15 mouse cellular contexts compared by ENCODE assay signal in the genomic region with DNA sequence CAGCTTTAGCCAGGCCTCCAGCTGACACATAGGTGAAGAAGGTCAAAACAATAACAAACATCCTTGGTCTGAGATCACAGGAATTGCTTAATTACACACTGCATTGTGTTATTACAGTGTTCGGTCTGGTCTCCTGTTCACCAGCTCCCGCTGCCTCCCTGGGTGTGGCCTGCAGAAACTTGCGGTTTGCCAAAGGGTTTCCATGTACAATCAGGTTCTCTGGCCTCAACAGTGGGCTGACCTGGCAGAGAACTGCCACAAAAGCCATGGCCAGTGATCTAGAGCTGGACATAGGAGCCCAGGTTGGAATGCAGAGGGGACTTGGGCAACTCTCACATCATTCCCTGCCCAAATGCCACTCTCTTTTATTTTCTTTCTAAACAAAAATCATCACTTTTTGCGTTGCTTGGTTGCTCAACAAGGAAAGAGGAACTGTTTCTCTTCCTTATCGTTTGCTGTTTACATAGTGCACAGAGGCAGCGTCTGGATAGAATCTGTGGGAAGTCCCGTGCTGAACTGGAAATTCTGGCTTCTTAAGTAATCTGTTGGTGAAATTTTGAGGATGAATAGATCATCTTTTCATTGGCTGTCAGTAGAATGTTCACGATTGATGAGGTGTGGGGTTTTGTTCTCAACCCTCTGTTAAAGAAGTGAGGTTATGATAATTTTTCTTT. TPM values are rescaled to one million over a fixed set of nuclear protein-coding genes. Genes with fewer than 3 reads are reported as not detected.
DNase-seq lines count a peak whose midpoint lies in the region; ATAC-seq lines count a peak whose summit lies in the region.
"Had no signal": no experiment of that assay in that cellular context is flagged by ENCODE, and none has a peak within 500 bp of the region (broad histone marks: within the 10 kb centered on the region; RNA-seq: fewer than 3 reads in every experiment).

No protein-coding gene starts in this region.

- no peaks in the 10 kb centered on the region for H3K27me3 ChIP-seq in hindbrain, embryonic 11.5 days (ENCODE audit: control insufficient read depth, insufficient read depth, low read length)
- H3K27me3 ChIP-seq: heart, embryonic 13.5 days; limb, embryonic 12.5 days; neural tube, embryonic 15.5 days had no signal

- no peak overlapping the region for H3K4me2 ChIP-seq in hindbrain, embryonic 11.5 days (replicated peaks; ENCODE audit: low read depth, low read length)
- H3K4me2 ChIP-seq: heart, embryonic 13.5 days; limb, embryonic 12.5 days; neural tube, embryonic 15.5 days had no signal

- no peak overlapping the region for H3K27ac ChIP-seq in hindbrain, embryonic 11.5 days (ENCODE audit: low read depth, low read length)
- H3K27ac ChIP-seq: heart, embryonic 13.5 days; limb, embryonic 12.5 days; midbrain, embryonic 10.5 days; neural tube, embryonic 15.5 days had no signal

- WGBS in large intestine, adult 2 months = 16% methylated on average over 8 of the region's 8 CpGs
- 81% methylated on average over 8 of the region's 8 CpGs for WGBS in hindbrain, embryonic 11.5 days

- H3K9me3 ChIP-seq in hindbrain, embryonic 11.5 days (ENCODE audit: control insufficient read depth, low read length) = no peaks in the 10 kb centered on the region
- H3K9me3 ChIP-seq: heart, embryonic 13.5 days; limb, embryonic 12.5 days; midbrain, embryonic 10.5 days; neural tube, embryonic 15.5 days had no signal

- 0 out of 2 replicates have a peak, but pooled peaks have one; percentile 13 for ATAC-seq in neutrophil, adult 5-6 weeks (ENCODE audit: extremely low read depth, insufficient number of reproducible peaks, low FRiP score, poor library complexity, severe bottlenecking)
- no peak for ATAC-seq in hindbrain, embryonic 11.5 days (ENCODE audit: low FRiP score)
- ATAC-seq: inflammation-experienced regulatory T-cells, adult 6 months had no signal

- H3K4me3 ChIP-seq in hindbrain, embryonic 11.5 days (ENCODE audit: low read depth, low read length) = no peak overlapping the region
- H3K4me3 ChIP-seq: erythroblast, embryonic 14.5 days; heart, embryonic 13.5 days; limb, embryonic 12.5 days; midbrain, embryonic 10.5 days; neural tube, embryonic 15.5 days had no signal

- no peaks in the 10 kb centered on the region for H3K4me1 ChIP-seq in hindbrain, embryonic 11.5 days (replicated peaks; ENCODE audit: control insufficient read depth, insufficient read depth, low read length)
- H3K4me1 ChIP-seq: heart, embryonic 13.5 days; midbrain, embryonic 10.5 days; neural tube, embryonic 15.5 days had no signal

- H3K9ac ChIP-seq in hindbrain, embryonic 11.5 days (ENCODE audit: low read depth, low read length) = no peak overlapping the region
- H3K9ac ChIP-seq: heart, embryonic 13.5 days; limb, embryonic 12.5 days; neural tube, embryonic 15.5 days had no signal

- no peaks in the 10 kb centered on the region for H3K36me3 ChIP-seq in hindbrain, embryonic 11.5 days (ENCODE audit: control insufficient read depth, insufficient read depth, low read length)
- H3K36me3 ChIP-seq: heart, embryonic 13.5 days; limb, embryonic 12.5 days; midbrain, embryonic 10.5 days; neural tube, embryonic 15.5 days had no signal

- peak; percentile 4 for DNase-seq in kidney, postnatal 14 days
- no peak for DNase-seq in kidney, postnatal 36 days
- peak; percentile 54 for DNase-seq in NIH3T3 (ENCODE audit: low read depth)
- peak; percentile 40 for DNase-seq in large intestine, adult 2 months (ENCODE audit: low read depth, low spot score)
- DNase-seq in hindbrain, embryonic 11.5 days (ENCODE audit: low spot score) = no peak
- no peak for DNase-seq in neural tube, embryonic 10.5 days (ENCODE audit: extremely low spot score, low spot score)
- DNase-seq: cerebellum, postnatal 36 days; right cerebral cortex, postnatal 14 days had no signal

RNA-seq across cellular contexts. Expression of gene Foxq1, which starts 49.3 kb away (rescaled TPM):
- polyA plus RNA-seq in large intestine, adult 2 months (2012; rRNA removed) = 0.53 and 1.2 TPM in 2 replicates
- total RNA-seq in neutrophil, adult 5-6 weeks (2017) = 0.93 and 0.98 TPM in 2 replicates
- 1.2 and 1.5 TPM in 2 replicates for polyA plus RNA-seq in hindbrain, embryonic 11.5 days (2014; fragmentation: Nextera tagmentation; extraction: Ambion mirVana)
- polyA plus RNA-seq: erythroblast, embryonic 14.5 days; inflammation-experienced regulatory T-cells, adult 6 months had no signal

RNA-seq across cellular contexts. Expression of gene A530084C06Rik, which starts 52.5 kb away (rescaled TPM):
- polyA plus RNA-seq in large intestine, adult 2 months (2012; rRNA removed) = 0.12 and 0.16 TPM in 2 replicates
- total RNA-seq in neutrophil, adult 5-6 weeks (2017) = 0.25 and 0.47 TPM in 2 replicates
- polyA plus RNA-seq in hindbrain, embryonic 11.5 days (2014; fragmentation: Nextera tagmentation; extraction: Ambion mirVana) = not detected in 2 replicates
- polyA plus RNA-seq: erythroblast, embryonic 14.5 days; heart, embryonic 13.5 days; inflammation-experienced regulatory T-cells, adult 6 months; midbrain, embryonic 10.5 days; neural tube, embryonic 15.5 days had no signal

Comparison
In these comparisons a context has a peak if more than half of its experiments do, and no peak if none do; other contexts are left out.
1. DNase-seq: peak in kidney, postnatal 14 days (single experiment), NIH3T3 (single experiment) and large intestine, adult 2 months (single experiment); none in kidney, postnatal 36 days (0 of 2), hindbrain, embryonic 11.5 days (single experiment) and neural tube, embryonic 10.5 days (single experiment).